Mouse (Mus musculus): ENCODE results near the gene Mrpl40.

Mrpl40 gene

DNA sequence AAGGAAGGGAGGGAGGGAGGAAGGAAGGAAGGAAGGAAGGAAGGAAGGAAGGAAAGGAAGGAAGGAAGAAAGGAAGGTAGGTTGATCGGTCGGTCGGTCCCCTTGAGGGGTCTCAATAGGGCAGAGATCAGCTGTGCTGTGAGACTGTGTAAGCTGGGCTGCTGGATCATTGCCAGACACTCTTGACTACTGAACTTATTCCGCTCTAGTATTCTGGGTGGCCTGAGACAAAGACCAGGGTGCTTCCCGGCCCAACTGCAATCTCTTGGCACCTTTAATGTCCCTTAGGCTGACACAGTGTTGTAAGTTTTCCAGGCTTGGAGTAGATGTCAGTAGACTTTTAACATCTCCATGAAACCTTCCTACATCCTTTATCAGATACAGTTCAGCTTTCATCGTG lies 47.6 kb downstream of the Mrpl40 start:
- no peak for DNase-seq (ENCODE audit: low read depth, low spot score)

DNA sequence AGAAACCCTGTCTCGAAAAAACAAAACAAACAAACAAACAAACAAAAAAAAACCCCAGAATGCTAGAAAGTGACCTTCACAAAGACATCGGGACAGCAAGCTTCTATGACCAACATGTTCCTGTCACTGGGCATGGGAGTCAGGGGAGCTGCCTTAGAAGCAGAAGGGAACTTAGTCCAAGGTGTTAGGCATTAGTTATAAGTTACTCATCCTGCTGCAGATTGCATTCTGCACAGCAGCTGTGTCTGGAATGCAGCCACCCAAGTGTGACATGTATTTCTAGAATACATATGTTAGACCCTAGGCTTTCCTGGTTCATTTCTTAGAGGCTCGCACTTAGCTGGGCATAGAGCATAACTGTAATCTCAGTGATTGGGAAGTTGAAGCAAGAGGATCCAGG lies 48.0 kb downstream of the Mrpl40 start:
- DNase-seq (ENCODE audit: low read depth, low spot score): no peak

DNA sequence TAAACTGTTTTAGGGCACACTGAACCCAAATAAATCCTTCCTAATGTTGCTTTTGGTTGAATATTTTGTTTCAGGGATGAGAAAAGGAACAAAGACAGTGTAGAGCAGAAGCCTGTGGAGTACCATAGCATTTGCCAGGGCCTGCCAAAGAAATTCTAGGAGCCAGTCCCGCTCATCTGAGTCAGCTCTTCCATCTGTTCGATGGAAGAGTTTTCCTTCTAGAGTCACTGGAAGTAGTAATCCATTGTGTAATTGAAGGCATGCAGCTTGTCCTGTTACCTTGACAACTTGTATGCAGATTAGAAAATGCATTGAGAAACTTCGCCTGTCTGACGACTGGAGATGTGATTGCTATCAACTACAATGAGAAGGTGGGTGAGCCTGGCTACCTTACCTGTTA lies 53.7 kb downstream of the Mrpl40 start:
- DNase-seq (ENCODE audit: low read depth, low spot score): no peak

DNA sequence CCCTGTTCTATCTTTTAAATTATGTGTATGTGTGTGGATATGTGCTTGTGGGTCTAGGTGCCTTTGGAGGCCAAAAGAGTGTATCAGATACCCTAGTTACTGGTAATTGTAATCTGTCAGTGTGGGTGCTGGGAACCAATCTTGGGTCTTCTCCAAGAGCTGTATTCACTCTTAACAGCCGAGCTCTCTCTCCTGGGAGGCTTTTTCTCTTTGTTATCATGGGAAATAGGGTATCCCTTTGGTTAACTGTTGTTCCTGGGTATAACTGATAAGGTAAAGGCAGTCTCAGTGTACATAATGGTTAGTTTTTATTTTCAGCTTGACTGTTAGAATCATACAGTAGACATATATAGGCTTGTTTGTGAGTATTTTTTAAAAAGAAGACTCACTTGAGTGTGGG lies 54.3 kb downstream of the Mrpl40 start:
- DNase-seq (ENCODE audit: low read depth, low spot score): no peak
